In genomic region chr5:129008412-129008826, GRCm38 (mm10) we compare ENCODE assay signal across 8 mouse cellular contexts. TPM values are rescaled to one million over a fixed set of nuclear protein-coding genes. Genes with fewer than 3 reads are reported as not detected.
DNase-seq lines count a peak whose midpoint lies in the region; ATAC-seq and TF ChIP-seq lines count a peak whose summit lies in the region.

Gene Stx2, minus strand, starts transcription at chr5:129008574.

- peaks cover 10% of the 10 kb centered on the region; the same call in 1 of the 2 replicates for H3K36me3 ChIP-seq in hindbrain, embryonic 10.5 days
- no peaks in the 10 kb centered on the region for H3K36me3 ChIP-seq in lung, embryonic 16.5 days (ENCODE audit: control insufficient read depth, insufficient read depth, low read length)
- H3K36me3 ChIP-seq in thymus, adult 2 months (ENCODE audit: control insufficient read depth, insufficient read depth, low read length), result no peaks in the 10 kb centered on the region

- peak within 1 kb of the TSS; percentile 84 for H3K4me2 ChIP-seq in lung, embryonic 16.5 days (ENCODE audit: low read depth, low read length)

- peak within 1 kb of the TSS; percentile 91 for H3K27ac ChIP-seq in hindbrain, embryonic 10.5 days
- peak within 1 kb of the TSS; percentile 49 for H3K27ac ChIP-seq in lung, embryonic 16.5 days (ENCODE audit: low read length)
- H3K27ac ChIP-seq in thymus, adult 2 months (ENCODE audit: control insufficient read depth, insufficient read depth, low read length), result no peak within 1 kb of the TSS

- H3K4me1 ChIP-seq in hindbrain, embryonic 10.5 days (replicated peaks), result peaks cover 37% of the 10 kb centered on the region
- peaks cover 9% of the 10 kb centered on the region for H3K4me1 ChIP-seq in lung, embryonic 16.5 days (replicated peaks; ENCODE audit: control insufficient read depth, insufficient read depth, low read length)
- peaks cover 14% of the 10 kb centered on the region for H3K4me1 ChIP-seq in thymus, adult 2 months (replicated peaks; ENCODE audit: control insufficient read depth, insufficient read depth, low read length)

- no peaks in the 10 kb centered on the region; the same call in 1 of the 2 replicates for H3K27me3 ChIP-seq in hindbrain, embryonic 10.5 days (ENCODE audit: insufficient read depth, poor library complexity, severe bottlenecking)
- no peaks in the 10 kb centered on the region for H3K27me3 ChIP-seq in lung, embryonic 16.5 days (ENCODE audit: control insufficient read depth, insufficient read depth, low read depth, low read length)
- H3K27me3 ChIP-seq in thymus, adult 2 months (ENCODE audit: control insufficient read depth, insufficient read depth, low read length), result no peaks in the 10 kb centered on the region

- peak within 1 kb of the TSS; percentile 86 for H3K4me3 ChIP-seq in hindbrain, embryonic 10.5 days
- peak within 1 kb of the TSS; percentile 67 for H3K4me3 ChIP-seq in lung, embryonic 16.5 days (ENCODE audit: low read length)
- peak within 1 kb of the TSS; percentile 59 for H3K4me3 ChIP-seq in thymus, adult 2 months (ENCODE audit: control insufficient read depth, insufficient read depth, low read length)

- peak; percentile 66; the same call in 1 of the 2 replicates for TF ChIP-seq POLR2A in thymus, adult 2 months (IDR thresholded peaks at IDR 0.05; ENCODE audit: control insufficient read depth, extremely low read depth, insufficient read depth, low read length, poor library complexity)

- WGBS in hindbrain, embryonic 10.5 days, result under 1% methylated on average over 39 of the region's 39 CpGs
- WGBS in lung, embryonic 16.5 days, result under 1% methylated on average over 23 of the region's 39 CpGs
- WGBS in thymus, adult 2 months, result 1% methylated on average over 38 of the region's 39 CpGs

- ATAC-seq in lung, embryonic 16.5 days (ENCODE audit: low read depth), result peak; percentile 97

- TF ChIP-seq CTCF in thymus, adult 2 months (IDR thresholded peaks at IDR 0.05; ENCODE audit: borderline replicate concordance, control insufficient read depth, extremely low read depth, insufficient read depth, low read length, poor library complexity), result peak; percentile 39; the same call in 1 of the 2 replicates

- no peaks in the 10 kb centered on the region for H3K9me3 ChIP-seq in hindbrain, embryonic 10.5 days
- H3K9me3 ChIP-seq in lung, embryonic 16.5 days (ENCODE audit: control insufficient read depth, low read length), result no peaks in the 10 kb centered on the region

- DNase-seq in NIH3T3 (ENCODE audit: low read depth), result peak; percentile 97
- DNase-seq in cerebellum, adult 9-11 months, result peak; percentile 90
- peak; percentile 76 to 93 for DNase-seq in frontal cortex, adult 2 months (ENCODE audit: extremely low spot score in 1 of 2, low spot score in 1 of 2)
- peak; percentile 88 for DNase-seq in hindbrain, embryonic 10.5 days (ENCODE audit: low spot score)
- DNase-seq in layer of hippocampus, adult 9-11 months, result peak; percentile 92
- peak; percentile 89 for DNase-seq in ovary, adult 18-20 months (ENCODE audit: low spot score)
- DNase-seq in thymus, adult 2 months, result peak; percentile 94

- H3K9ac ChIP-seq in lung, embryonic 16.5 days (ENCODE audit: low read length), result peak within 1 kb of the TSS; percentile 83

RNA-seq across cellular contexts. Expression of gene Stx2, which starts in this region (rescaled TPM):
- 37.6 and 44.6 TPM in 2 replicates for polyA plus RNA-seq in frontal cortex, adult 2 months (2012; rRNA removed)
- 25.9 and 26.7 TPM in 2 replicates for polyA plus RNA-seq in hindbrain, embryonic 10.5 days (2016; fragmentation: Nextera tagmentation; extraction: Ambion mirVana)
- 28.3 and 29.5 TPM in 2 replicates for polyA plus RNA-seq in lung, embryonic 16.5 days (2015; fragmentation: Nextera tagmentation; extraction: Ambion mirVana)
- 24.1 and 27.2 TPM in 2 replicates for polyA plus RNA-seq in thymus, adult 2 months (2012; rRNA removed)
